Mouse (Mus musculus) G1E (cell line): ENCODE measurements around the gene Kcnab1. TPM values are rescaled to one million over a fixed set of nuclear protein-coding genes. Genes with fewer than 3 reads are reported as not detected.
"Not testable (repeated sequence)": the region's sequence is repeated elsewhere in the genome, so short reads cannot be mapped to it uniquely, and the experiment has no call there.

Experiments used
- ATAC-seq: 2 replicates; pipeline ENCODE4 v1.8.0; 2016; ENCODE audit warnings: mild to moderate bottlenecking; ENCODE audit not compliant: insufficient number of reproducible peaks, poor library complexity, low FRiP score, severe bottlenecking; ENCODE audit errors: extremely low read depth
- DNase-seq: peaks from one replicate; pipeline ENCODE4 v3.0.0; 2012; ENCODE audit warnings: low spot score
- H3K27me3 ChIP-seq: 2 replicates; pipeline ENCODE4 v1.6.1; 2012; ENCODE audit warnings: mild to moderate bottlenecking, low read length, inconsistent platforms; ENCODE audit not compliant: insufficient read depth
- H3K36me3 ChIP-seq: replicated peaks from 2 replicates; pipeline ENCODE3; 2012; ENCODE audit warnings: mild to moderate bottlenecking, inconsistent platforms
- H3K4me1 ChIP-seq: 2 replicates; pipeline ENCODE4 v1.6.1; 2012; ENCODE audit warnings: low read depth, low read length, inconsistent platforms, mixed read lengths; ENCODE audit not compliant: insufficient read depth
- H3K4me3 ChIP-seq: 2 replicates; pipeline ENCODE4 v1.5.1; 2012; ENCODE audit warnings: low read depth, mild to moderate bottlenecking, inconsistent platforms, low read length, moderate library complexity, mixed read lengths
- H3K9me3 ChIP-seq: replicated peaks from 2 replicates; pipeline ENCODE4 v1.6.1; 2012; ENCODE audit warnings: inconsistent platforms
- CTCF ChIP-seq: IDR thresholded peaks from 2 replicates; pipeline ENCODE4 v1.5.1; 2012; ENCODE audit warnings: low read depth, low read length, inconsistent platforms, mixed read lengths
- GATA1 ChIP-seq: IDR thresholded peaks from 2 replicates; pipeline ENCODE4 v1.6.1; 2012; ENCODE audit warnings: borderline replicate concordance, low read length, inconsistent platforms, mixed read lengths
- GATA2 ChIP-seq: IDR thresholded peaks from 2 replicates; pipeline ENCODE4 v1.6.1; 2012; ENCODE audit warnings: low read depth, low read length, inconsistent platforms, borderline replicate concordance
- POLR2AphosphoS5 ChIP-seq: IDR thresholded peaks from 2 replicates; pipeline ENCODE4 v1.6.1; 2012; ENCODE audit warnings: low read depth, low read length, inconsistent platforms; ENCODE audit not compliant: insufficient replicate concordance
- TAL1 ChIP-seq: conservative IDR thresholded peaks from 2 replicates; pipeline ENCODE4 v1.6.1; 2012; ENCODE audit warnings: low read depth, low read length, inconsistent platforms, mixed read lengths
- polyA plus RNA-seq: library from polyadenylated mRNA; stranded (reverse); fragments of >175 nt; gene quantifications from 2 replicates; pipeline ENCODE4 v1.2.3, GENCODE M21; 2012
- total RNA-seq, 2 experiments: library from RNA; stranded (forward) in 1 of 2; stranded (reverse) in 1 of 2; fragments of 200-1000 nt in 1 of 2; fragments of >200 nt in 1 of 2; fragmentation: Nextera tagmentation in 1 of 2; gene quantifications; 2 replicates each; pipeline ENCODE4 v1.2.3; 2014 to 2017

Kcnab1 gene
- total and polyA plus RNA-seq, 3 experiments = 0.22 TPM; not detected in 2

GRCm38 (mm10) chr3:65384431-65384830 lies 275.2 kb downstream of the Kcnab1 start:
- TF ChIP-seq GATA2 (no peak), GATA1 (no peak), POLR2AphosphoS5 (no peak), TAL1 (no peak), CTCF (no peak)
- Histone ChIP-seq H3K4me1 (no peaks in the 10 kb centered on the region; the same call in 1 of the 2 replicates), H3K36me3 (peaks cover 88% of the 10 kb centered on the region), H3K27me3 (no peaks in the 10 kb centered on the region), H3K9me3 (no peaks in the 10 kb centered on the region), H3K4me3 (no peak overlapping the region)
- no peak for ATAC-seq
- no peak for DNase-seq

- no peaks in the 10 kb centered on the region for H3K27me3 ChIP-seq
- no peak overlapping the region for H3K4me3 ChIP-seq
- H3K9me3 ChIP-seq = no peaks in the 10 kb centered on the region
- TF ChIP-seq POLR2AphosphoS5 = no peak
- TF ChIP-seq CTCF = no peak
- TF ChIP-seq GATA1 = no peak
- TF ChIP-seq GATA2 = no peak
- TF ChIP-seq TAL1 = no peak
- no peak for ATAC-seq
- peaks cover 85% of the 10 kb centered on the region for H3K36me3 ChIP-seq
- H3K4me1 ChIP-seq = no peaks in the 10 kb centered on the region; the same call in 1 of the 2 replicates
- no peak for DNase-seq
These were observed 276.6 kb downstream of the Kcnab1 start for GRCm38 (mm10) chr3:65385771-65386170.

- TF ChIP-seq CTCF = no peak
- no peak for TF ChIP-seq GATA2
- TF ChIP-seq TAL1 = no peak
- TF ChIP-seq POLR2AphosphoS5 = no peak
- TF ChIP-seq GATA1 = no peak
- ATAC-seq = no peak
These were observed 282.1 kb downstream of the Kcnab1 start for GRCm38 (mm10) chr3:65391222-65391783.

GRCm38 (mm10) chr3:65391784-65392420 lies 282.7 kb downstream of the Kcnab1 start:
- ATAC-seq (no peak), DNase-seq (peak; percentile 24)
- peak overlapping the region; percentile 83 for H3K4me3 ChIP-seq
- H3K9me3 ChIP-seq = no peaks in the 10 kb centered on the region
- TF ChIP-seq TAL1 (no peak), CTCF (no peak), GATA2 (no peak), POLR2AphosphoS5 (no peak), GATA1 (no peak)
- H3K4me1 ChIP-seq = no peaks in the 10 kb centered on the region; the same call in none of the 2 replicates
- H3K36me3 ChIP-seq = peaks cover 31% of the 10 kb centered on the region
- no peaks in the 10 kb centered on the region for H3K27me3 ChIP-seq

More at GRCm38 (mm10) chr3:65391222-65391783, 282.1 kb downstream of the Kcnab1 start:
- Histone ChIP-seq H3K4me3 (peak overlapping the region; percentile 83), H3K9me3 (no peaks in the 10 kb centered on the region), H3K36me3 (peaks cover 37% of the 10 kb centered on the region), H3K4me1 (no peaks in the 10 kb centered on the region; the same call in none of the 2 replicates), H3K27me3 (no peaks in the 10 kb centered on the region)
- DNase-seq = no peak

- Histone ChIP-seq H3K27me3 (no peaks in the 10 kb centered on the region), H3K36me3 (peaks cover 26% of the 10 kb centered on the region), H3K9me3 (no peaks in the 10 kb centered on the region), H3K4me1 (no peaks in the 10 kb centered on the region; the same call in none of the 2 replicates), H3K4me3 (peak within 1 kb of the TSS; percentile 83)
- ATAC-seq (peak; percentile 99), DNase-seq (peak; percentile 97)
- no peak for TF ChIP-seq POLR2AphosphoS5
- TF ChIP-seq GATA2 = no peak
- no peak for TF ChIP-seq TAL1
- no peak for TF ChIP-seq GATA1
- TF ChIP-seq CTCF = no peak
These were observed 283.2 kb downstream of the Kcnab1 start, which contains the start of gene Ssr3 for GRCm38 (mm10) chr3:65392421-65392817. Gene Ssr3 (minus strand): TSS chr3:65392623.

- not testable (repeated sequence) for DNase-seq, H3K4me3 ChIP-seq
These were observed 285.9 kb downstream of the Kcnab1 start for GRCm38 (mm10) chr3:65395111-65395510.

More at GRCm38 (mm10) chr3:65395111-65395510, 285.9 kb downstream of the Kcnab1 start:
- not testable (repeated sequence) for H3K27me3 ChIP-seq, H3K9me3 ChIP-seq, H3K36me3 ChIP-seq, H3K4me1 ChIP-seq, ATAC-seq
